Mouse (Mus musculus): ENCODE measurements around the gene Gm45213.

Gm45213 gene

GRCm38 (mm10) chr7:66043552-66044459 is at the start of gene Gm45213:
Gm45213 (plus strand) TSS chr7:66043602.
- peak; percentile 35 for DNase-seq

DNA sequence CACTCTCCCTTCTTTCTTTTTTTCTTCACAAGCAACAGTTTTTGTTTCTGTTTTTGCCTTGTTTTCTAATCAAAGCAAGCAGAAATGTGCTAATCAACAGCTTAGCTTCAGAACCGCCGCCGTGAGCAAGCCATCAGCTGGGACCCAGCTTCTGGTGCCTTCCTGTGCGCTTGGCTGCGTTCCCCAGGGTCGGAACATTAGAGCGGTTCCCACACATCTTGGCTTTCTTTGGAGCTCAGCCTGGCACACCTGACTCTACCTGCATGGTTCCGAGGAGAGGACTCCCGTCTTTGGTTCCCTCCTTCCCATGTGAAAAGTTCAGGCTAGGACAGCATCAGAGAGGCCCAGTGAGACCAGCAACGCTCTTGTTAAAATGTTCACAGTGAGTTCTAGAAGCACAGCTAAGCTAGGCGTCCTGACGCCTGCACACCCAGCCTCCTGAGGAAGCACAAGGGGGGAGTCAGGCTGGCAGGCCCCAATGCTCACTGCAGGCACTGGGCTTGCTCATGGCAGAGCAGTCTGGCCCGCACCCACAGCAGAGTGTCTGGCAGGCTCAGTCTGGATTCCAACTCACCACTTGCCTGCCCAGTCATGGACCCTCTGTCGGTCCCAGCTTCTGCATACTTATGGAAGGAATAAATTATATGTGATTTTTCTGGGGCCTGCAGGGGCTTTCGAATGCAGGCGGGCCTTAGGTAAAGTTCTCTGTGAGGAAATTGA is 42.2 kb upstream of the Gm45213 start:
- no peak for DNase-seq

DNA sequence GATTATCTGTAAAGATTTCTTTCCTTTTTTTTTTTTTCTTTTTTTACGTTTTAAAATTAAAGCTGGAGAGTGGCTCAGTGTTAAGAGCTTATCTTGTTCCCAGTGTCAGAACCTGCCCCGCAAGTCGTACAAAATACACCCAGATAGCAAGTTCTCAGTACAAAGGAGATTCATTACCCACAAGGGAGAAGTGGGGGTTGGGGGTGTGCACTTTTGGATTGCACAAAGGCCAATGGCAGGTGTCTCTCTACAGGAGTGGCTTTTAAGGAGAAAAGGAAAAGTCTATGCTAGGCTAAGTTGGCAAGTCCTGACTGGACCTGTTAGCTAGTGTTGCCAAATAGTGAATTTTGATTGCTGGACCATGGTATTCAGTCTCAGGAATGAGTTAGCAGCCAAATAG is 41.6 kb upstream of the Gm45213 start:
- DNase-seq, result no peak

DNA sequence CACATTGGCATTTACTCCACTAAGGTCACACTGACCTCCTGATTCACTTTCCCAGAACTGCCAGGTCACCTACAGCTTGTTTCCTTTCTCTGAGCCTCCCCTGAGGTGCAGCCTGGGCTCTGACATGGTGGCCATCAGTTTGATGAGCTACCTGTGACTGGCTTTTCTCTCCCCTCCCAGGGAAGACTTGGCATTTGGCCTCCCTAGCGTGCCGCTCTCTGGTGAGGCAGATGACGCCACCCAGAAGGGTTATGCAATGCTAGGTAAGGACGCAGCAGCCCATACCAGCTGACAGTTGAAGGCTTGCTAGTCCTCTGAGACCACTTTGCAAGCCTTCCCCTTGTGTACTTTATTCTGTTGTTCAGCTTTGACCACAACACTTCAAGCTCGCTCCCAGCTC is 40.0 kb upstream of the Gm45213 start:
- no peak for DNase-seq

GRCm38 (mm10) chr7:66003865-66004638 is 39.4 kb upstream of the Gm45213 start:
- DNase-seq, result no peak

DNA sequence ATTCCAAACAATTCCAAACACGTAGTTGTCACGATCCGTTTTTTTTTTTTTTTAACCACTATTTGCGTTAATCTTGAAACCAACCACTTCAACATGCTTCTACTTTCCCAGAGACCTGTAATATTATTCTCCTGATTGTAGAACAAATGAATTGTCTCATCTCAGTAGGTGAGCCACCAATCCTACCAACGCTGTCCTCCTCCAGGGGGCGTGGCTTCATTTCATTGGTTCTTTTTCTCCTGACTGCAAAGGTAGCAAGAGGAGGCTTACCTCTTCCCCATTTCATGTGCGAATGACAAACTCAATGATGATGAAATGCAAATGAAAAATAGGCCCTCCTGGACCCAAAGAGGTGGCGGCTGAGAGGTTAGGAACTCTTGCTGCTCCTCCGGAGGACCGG is 38.3 kb upstream of the Gm45213 start:
- DNase-seq, result no peak

DNA sequence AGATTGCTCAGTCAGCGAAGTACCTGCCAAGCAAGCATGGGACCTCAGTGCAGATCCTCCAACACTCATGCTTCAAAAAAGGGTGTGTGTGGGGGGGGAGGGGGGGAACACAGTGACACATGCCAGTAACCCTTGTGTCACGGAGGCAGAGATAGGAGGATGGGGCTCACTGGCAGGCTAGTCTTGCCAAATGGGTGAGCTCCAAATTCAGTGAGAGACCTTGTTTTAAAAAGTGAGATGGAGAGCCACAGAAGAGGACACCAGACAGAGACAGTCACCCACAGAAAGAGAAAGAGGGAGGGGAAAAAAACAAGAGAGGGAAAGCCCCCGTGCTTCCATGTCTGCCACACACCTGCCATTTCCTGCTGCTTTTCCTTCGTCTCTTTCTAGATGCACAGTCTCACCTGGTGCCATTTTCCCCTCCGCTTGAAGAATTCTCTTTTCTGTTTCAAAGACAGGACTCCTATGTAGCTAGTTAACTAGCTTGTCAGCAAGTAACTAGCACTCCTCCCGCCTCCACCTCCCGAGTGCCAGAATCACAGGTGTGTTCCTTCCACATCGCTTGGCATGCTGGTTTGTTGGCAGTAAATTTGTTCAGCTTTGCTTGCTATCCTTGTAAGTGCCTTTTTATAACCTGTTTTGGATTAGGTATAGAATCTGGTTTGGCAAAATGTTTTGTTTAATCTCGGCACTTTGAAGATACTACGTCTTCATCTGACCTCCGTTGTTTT is 35.1 kb upstream of the Gm45213 start:
- DNase-seq, result no peak

GRCm38 (mm10) chr7:66008892-66009273 is 34.5 kb upstream of the Gm45213 start:
- no peak for DNase-seq

DNA sequence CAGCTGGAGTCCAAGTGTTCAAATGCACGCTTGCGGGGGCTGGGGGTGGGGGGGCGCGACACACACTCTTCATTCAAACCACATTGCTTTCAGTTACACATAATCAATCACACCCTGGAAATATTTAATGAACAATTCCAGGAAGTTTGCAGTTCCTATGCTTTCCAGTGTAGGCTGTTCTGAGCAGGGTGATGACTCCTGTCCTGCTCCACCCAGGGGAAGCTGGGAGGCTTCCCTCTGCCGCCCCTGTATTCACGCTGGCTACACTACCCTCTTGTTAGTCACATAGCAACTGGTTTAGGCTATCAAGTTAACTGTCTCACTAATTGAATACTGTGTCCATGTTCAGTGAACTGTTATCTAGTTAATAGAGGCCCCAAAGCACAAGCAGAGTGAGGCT is 32.9 kb upstream of the Gm45213 start:
- DNase-seq, result no peak

- DNase-seq, result no peak
Observed at GRCm38 (mm10) chr7:66027747-66028146, 15.7 kb upstream of the Gm45213 start.

GRCm38 (mm10) chr7:66028766-66029512 is 14.5 kb upstream of the Gm45213 start:
- DNase-seq, result no peak

DNA sequence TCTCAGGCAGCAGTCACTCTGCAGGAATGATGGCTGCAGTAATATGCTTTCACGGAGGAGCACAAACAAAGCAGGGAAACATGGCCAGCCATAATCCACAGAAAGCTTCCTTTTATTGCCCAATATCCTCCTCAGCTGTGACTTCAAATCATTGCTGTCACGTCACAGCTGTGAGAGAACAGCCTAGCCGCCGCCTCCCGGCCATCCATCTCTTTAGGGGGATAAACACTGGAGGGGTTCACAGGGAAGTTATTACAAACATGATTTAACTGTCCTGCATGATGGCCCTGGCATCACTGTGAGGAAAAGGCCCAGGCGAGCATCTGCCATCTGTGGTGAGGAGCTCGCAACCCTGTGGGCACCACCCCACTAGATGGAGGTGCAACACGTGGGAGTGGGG is 6.6 kb upstream of the Gm45213 start:
- DNase-seq, result no peak

- DNase-seq, result no peak
Observed at GRCm38 (mm10) chr7:66038261-66038660, 5.1 kb upstream of the Gm45213 start.

- no peak for DNase-seq
Observed at GRCm38 (mm10) chr7:66038730-66039129, 4.7 kb upstream of the Gm45213 start.

DNA sequence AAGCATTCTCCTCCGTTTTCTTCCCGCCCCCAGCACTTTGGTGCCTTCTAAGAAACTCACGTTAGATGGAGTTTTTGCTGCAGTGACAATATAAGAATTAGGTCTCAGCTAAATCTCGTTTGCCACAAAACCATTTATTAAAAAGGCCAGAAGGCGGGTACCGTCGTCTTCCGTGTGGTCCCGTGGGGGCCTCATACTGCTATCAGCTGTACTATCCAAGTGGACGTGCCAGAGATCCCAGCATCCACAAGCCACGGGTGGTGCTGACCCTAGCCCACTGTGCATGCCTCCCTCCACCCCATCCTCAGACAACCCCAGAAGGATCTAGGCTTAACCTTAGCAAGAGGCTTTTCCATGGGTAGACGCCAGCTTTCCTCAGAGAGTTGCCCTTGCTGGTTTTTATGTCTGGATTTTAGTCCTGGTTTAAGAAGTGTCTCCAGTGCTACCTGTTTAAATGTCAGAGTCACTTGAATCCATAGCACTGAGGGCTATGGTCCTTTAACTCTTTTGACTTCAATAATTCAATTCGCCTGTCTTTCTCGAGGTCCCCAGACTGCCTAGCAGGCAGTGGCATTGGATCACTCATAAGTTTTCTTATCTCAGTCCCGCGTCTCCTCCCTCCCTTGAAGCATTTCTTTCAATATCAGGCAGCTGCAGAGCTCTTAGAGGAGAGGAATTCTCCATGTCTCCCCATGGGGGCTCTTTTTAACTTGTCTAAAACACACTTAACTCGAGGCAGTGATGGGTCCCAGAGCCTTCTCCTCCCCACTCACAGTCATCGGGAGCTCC is 3.2 kb upstream of the Gm45213 start:
- DNase-seq, result no peak

- DNase-seq, result no peak
Observed at GRCm38 (mm10) chr7:66044617-66045016, 1.2 kb downstream of the Gm45213 start.

DNA sequence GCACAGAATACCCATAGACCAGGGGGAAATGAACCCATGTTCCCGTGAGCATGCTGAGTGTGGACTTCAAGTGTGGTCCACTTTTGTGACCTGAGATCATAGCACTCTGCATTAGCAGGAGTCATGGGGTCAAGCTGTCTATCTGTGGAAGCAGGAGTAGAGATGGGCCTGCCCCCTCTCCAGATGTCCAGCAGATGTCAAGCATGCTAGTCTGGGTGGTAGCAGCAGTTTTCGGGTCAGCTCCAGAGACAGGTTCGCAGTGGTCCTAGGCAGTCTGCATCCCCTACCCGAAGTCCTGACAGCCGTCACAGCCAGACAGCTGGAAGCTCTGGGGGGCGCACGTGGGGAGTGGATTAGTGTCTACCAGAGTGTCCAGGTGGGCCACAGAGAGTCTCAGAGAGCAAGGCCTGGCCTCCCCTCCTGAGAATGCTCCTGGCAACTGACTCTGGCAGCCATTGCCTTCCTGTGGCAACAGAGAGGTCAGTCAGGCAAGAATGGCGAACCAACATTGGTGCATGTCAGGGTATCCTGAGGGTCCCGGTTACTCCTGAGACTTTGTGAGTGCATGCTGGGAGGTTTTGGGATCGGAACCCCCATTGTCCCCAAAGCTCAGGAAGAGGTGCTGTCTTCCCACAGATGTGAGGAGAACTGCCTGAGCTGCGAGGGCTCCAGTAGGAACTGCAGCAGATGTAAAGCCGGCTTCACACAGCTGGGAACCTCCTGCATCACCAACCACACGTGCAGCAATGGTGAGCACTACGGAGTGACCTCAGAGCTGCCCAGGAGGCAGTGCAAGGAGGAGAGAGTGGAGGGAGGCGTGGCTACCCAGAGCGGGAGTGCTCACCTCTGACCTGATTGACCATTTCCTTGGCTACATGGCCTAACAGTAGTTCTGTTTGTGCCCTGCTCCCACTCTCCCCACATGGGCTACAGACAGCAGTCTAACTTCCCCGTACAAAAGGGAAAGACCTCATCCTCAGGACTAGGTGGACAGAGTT is 3.8 kb downstream of the Gm45213 start:
- no peak for DNase-seq

DNA sequence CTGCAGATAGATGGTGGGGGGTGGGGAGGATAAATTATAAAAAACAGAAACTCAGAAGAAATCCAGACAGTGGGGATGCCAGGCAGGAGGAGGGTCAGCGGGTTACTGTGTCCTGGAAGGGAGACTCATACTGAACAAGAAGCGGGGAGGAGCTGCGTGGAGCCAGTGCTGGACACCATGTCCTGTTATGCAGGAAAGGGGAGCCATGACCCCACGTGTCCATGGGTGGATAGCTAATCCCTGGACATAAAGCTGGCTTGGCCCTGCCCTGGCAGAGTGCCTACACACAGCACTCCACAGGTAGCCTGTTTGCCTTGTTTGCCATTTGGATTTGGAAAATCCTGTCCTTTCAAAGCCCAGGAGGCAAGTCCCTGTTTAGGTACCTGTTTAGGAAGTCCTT is 4.6 kb downstream of the Gm45213 start:
- no peak for DNase-seq

DNA sequence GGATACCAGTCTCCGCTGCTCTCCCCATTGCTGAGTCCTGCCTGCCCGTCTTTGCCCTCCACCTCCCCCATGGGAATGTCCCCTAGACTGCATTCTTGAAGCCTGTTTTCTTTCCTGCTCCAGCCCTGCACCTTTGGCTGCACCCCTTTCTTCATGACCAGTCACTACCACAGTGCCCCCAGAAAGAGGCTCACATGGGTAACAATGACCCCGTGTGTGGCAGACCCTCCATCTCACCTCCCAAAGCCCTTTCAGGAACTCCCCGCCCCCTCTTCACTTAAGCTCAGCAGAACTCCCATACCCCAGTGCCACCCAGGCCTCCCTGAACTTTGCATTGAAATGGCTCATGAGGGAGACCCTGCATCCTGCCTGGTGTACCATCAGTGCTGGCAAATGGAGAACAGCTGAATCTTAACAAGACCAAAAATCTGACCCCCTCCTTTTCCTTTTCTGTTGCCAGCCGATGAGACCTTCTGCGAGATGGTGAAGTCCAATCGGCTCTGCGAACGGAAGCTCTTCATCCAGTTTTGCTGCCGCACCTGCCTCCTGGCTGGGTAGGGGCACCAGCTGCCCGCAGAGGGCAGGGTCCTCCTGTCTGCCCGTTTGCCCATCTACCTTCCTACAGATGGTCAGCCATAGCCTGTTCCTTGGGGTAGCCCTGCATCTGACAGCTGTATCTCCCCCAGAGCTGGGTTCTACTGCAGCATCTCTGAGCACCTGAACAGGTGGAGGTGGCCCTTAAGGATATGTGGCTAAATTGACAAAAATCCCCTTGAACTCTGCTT is 5.2 kb downstream of the Gm45213 start:
- no peak for DNase-seq
